Mouse (Mus musculus) lung, postnatal 4 days (tissue): ENCODE results near the gene Abr.

Experiments used
- DNase-seq, 2 experiments: peaks; one replicate each; pipeline ENCODE4 v3.0.0; 2021

The Abr gene

DNA sequence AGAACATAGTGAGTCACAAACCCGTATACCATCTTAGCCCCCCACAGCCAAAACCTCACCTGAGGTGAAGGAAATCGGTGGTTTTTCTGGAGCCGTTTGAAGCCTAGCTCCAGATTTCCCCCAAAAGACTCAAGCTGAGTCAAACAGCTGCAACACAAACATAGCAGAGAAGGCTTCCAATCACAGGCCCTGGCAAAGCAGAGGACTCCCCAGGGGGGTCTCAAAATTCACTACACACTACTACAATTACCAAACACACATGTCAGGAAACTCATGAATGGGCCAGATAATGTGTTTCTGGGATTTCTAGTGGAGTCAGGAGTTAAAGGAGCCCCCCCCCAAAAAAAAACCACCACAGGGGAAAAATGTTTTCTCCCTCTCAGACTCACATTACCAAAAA lies 56.0 kb downstream of the Abr start:
- DNase-seq: no peak

DNA sequence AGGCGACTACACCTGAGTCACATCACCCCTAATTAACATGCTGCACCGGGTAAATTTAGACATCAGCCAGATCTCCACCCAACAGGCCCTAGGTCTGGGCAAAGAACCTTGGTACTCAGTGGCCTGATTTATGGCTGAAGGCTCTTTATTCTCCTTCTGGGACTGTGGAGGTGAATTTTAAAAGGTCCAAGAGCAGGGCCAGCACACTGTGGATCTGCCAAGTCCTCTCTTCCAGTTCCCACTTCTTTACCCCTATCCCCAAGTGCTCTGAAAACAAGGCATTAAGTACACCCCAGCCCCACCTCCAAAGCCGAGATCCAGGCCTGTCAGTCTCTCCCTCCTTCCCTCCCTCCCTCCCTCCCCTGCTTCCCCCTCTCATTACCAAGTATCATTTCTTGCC lies 59.5 kb downstream of the Abr start:
- no peak for DNase-seq

DNA sequence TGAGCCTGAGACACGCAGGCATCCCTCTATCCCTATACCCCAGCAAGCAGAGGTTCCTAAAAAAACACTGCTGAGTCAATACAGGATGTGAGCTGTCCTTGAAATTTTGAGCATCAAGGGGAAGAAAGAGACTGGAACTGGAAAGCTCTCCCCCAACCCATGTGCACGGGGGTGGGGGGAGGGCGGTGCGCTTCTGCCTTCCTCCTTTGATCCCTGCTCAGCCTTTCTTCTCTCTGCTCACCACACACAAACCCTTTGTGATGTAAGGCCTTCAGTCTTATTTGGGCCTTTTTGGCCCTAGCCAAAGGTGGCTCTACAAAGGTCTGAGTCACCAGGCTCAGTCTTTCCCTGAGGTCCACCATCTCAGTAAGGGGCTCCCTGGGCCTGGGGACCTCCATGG lies 59.9 kb downstream of the Abr start:
- DNase-seq: no peak

- DNase-seq: no peak
Observed at GRCm38 (mm10) chr11:76557837-76558236, 64.3 kb downstream of the Abr start.

- no peak for DNase-seq
Observed at GRCm38 (mm10) chr11:76548153-76548721, 73.9 kb downstream of the Abr start.

GRCm38 (mm10) chr11:76547420-76547819 lies 74.7 kb downstream of the Abr start:
- no peak for DNase-seq

DNA sequence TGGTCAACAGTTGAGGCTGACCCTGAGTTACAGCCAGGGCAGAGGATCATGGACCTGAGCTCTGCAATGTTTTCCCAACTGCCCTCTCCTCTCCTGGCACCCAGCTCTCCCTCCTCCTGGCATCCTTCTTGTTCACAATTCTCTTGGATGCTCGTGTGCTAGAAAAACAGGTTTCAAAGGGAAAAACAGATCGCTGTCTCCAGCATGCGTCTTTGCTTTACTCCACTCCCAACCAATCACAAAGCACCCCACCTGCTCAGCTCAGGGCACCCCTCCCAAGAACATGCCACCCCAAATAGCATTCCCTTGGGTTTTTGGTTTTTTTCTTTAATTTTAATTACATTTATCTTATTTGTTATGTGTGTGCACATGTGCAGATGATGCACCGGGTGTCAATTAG lies 75.7 kb downstream of the Abr start:
- DNase-seq: no peak

GRCm38 (mm10) chr11:76543300-76543699 lies 78.8 kb downstream of the Abr start:
- no peak for DNase-seq

GRCm38 (mm10) chr11:76540973-76541372 lies 81.1 kb downstream of the Abr start:
- DNase-seq: peak; percentile 33 to 78

- no peak for DNase-seq
Observed at GRCm38 (mm10) chr11:76537401-76537800, 84.7 kb downstream of the Abr start.

GRCm38 (mm10) chr11:76536576-76537354 lies 85.3 kb downstream of the Abr start:
- DNase-seq: peak in 1 of 2 experiments; percentile 38

GRCm38 (mm10) chr11:76532001-76532400 lies 90.1 kb downstream of the Abr start:
- no peak for DNase-seq

GRCm38 (mm10) chr11:76530966-76531678 lies 91.0 kb downstream of the Abr start:
- DNase-seq: no peak

- no peak for DNase-seq
Observed at GRCm38 (mm10) chr11:76530168-76530935, 91.8 kb downstream of the Abr start.

DNA sequence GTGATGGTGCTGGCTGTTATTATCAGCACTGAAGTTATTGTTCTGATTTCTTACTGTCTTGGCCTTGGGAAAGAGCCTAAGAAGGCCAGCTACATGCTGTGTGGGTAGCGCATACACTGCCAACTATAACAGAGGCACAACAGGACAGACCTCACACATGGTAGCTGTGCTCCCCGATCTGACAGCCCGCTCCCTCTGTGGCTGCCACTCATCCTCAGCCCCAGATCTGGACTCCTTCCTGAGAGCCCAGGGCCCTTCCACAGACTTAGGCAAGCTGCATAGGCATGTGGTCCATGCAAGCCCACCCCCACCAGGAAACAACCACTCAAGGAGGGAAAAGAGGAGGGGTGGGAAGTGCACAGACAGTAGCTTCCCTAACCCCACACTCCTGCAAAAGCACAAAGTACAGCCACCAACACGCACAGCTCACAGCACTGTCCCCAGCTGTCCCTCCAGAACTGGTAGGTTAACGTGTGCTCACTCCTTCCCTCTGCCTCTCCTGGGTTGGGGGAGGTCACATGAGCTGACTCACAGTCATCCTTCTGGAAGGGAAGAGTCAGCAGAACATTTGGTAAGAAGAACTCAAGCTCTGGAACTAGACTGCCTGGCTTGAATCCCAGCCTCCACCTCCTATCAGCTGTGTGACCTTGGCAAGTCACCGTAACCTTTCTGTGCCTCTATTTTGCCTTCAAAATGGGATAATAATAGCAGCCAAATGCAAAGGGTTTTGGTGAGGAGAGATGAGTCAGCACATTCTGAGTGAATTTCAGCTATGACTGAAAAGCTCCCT lies 92.6 kb downstream of the Abr start:
- DNase-seq: no peak

- no peak for DNase-seq
Observed at GRCm38 (mm10) chr11:76525646-76526351, 96.3 kb downstream of the Abr start.

DNA sequence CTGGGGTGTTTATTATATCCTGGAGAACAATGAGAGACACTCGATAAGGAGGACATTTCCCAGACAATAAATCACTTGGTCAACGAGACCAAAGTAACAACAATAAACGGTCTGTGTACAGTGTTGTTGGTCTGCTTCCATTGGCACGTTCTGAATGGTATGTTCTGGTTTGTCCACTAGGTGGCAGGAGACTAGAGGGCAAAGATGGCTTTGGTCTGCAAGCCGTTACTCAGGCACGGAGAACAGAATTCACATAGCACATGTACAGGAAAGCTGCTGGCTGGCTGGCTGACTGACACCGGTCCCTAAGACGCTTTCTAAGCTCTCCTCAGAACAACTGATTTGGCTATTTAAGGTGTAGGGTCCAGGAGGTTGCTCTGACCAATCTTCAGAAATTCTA lies 97.2 kb downstream of the Abr start:
- DNase-seq: peak; percentile 37 to 68

GRCm38 (mm10) chr11:76523356-76523755 lies 98.8 kb downstream of the Abr start:
- DNase-seq: no peak

GRCm38 (mm10) chr11:76520889-76521288 lies 101.2 kb downstream of the Abr start:
- DNase-seq: peak in 1 of 2 experiments; percentile 5

DNA sequence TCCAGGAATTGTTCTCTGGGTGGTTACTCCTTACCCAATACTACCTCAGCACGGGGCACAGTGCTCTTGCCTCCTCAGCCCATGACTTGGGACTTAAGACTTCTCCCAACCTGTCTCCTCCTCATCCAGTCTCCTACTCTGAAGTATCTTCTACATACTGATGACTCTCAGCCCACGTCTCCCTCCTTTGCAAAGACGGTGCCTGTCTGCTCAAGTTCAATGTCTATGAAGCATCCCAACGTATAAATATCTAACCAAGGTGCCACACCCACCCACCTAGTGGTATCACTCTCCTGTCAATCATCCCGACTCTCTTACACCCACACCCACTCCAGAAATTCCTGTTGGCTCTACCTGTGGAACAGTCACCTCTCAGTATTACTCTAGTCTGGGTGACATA lies 103.5 kb downstream of the Abr start:
- DNase-seq: no peak

GRCm38 (mm10) chr11:76518125-76518524 lies 104.0 kb downstream of the Abr start:
- no peak for DNase-seq

GRCm38 (mm10) chr11:76516951-76517350 lies 105.2 kb downstream of the Abr start:
- DNase-seq: no peak
